Mouse (Mus musculus): ENCODE results near the gene Olfr198.
"Not testable (repeated sequence)": the region's sequence is repeated elsewhere in the genome, so short reads cannot be mapped to it uniquely, and the experiment has no call there.

The Olfr198 gene

DNA sequence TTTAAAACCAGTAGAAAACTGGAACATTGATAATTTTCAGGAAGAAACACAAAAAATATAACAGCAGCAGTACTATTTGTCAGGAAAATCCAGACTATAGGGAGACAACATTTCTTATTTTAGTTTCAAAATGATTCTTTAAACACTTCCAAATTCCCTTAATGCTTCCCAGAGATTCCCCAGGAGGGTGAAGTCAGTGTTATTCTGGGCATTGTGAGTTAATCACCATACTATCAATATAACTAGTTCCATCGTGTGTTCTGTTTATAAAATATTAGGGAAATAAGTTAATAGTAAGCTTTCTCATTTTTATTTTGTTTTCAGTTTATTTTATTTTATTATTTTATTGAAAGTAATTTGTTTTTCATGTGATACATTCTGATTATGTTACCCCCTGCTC lies at the start of gene Olfr198:
TSS of gene Olfr198 (minus strand) at position 101 of the 400 bp plus-strand sequence.
- DNase-seq (ENCODE audit: extremely low read depth, insufficient read length, low spot score): not testable (repeated sequence)

DNA sequence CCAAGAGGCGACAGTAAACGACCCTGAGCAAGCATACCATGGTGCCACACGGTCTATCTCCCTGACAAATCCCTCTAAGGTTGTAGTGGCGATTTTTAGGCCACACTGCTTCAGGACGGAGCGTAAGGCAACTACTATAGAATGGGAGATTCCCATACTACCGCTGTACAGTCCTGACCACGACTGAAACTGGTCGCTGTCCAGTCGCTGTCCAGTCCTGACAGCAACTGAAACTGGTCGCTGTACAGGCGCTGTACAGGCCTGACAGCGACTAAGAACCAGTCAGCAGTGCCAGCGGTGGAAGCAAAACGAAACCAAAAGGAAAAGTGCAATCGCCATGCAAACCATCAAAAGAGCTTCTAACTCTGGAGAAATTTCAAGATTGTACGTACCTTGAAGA lies 46.4 kb upstream of the Olfr198 start:
- no peak for DNase-seq (ENCODE audit: extremely low read depth, insufficient read length, low spot score)

DNA sequence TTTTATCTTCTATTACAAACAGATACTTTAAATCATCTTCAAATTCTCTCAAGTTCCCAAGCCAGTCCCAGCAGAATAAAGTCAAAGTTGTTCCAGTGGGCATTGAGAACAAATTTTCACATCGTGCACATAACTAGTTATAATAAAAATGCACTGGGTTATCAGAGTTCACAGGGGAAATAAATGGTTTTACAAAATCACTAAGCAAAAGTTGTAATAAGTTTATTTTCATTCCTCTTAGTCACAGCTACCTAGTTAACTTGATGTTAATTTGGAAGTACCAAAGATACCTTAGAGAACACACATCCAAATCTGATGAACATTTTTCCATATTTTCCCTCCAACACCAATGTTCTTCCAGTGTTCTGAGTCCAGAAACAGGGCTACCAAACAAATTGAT lies 16.3 kb upstream of the Olfr198 start, which contains the start of gene Olfr199:
TSS of gene Olfr199 (minus strand) at position 101 of the 400 bp plus-strand sequence.
- DNase-seq (ENCODE audit: extremely low read depth, insufficient read length, low spot score): not testable (repeated sequence)

DNA sequence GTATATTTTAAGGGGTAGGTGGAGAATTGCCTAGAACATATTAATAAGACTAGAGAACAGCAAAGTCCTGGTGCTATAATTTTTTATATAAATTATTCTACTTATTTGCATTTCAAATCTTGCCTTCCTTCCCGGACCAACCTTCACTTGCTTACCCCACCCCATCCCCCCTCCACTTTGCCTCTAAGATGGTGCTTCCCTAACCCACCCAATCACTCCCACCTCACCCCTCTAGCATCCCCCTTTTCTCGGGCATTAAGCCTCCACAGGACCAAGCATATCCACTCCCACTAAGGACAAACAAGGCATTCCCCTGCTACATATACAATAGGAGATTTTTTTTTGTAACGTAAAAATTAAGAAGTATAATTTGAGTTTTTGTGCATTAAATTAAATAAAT lies 14.5 kb upstream of the Olfr198 start:
- DNase-seq (ENCODE audit: extremely low read depth, insufficient read length, low spot score): not testable (repeated sequence)

DNA sequence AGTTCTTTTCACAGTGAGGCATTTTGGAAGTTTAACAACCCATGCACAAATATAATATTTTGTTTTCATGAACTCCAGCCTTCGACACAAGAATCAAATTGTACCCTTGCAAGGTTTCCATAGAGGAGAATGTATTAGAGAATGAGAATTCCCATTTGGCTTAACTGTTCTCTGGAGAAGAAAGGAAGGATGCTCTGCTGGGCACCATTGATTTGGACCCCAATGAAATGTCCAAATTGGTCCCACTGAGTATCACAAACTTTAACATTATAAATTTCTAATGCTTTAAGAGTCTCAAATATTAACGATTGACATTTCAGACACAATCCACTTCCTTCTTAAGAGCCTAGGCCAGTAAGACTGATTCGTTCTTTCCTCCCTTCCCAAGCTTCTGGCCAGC lies 33.0 kb downstream of the Olfr198 start, which contains the start of gene Olfr196:
TSS of gene Olfr196 (minus strand) at position 101 of the 400 bp plus-strand sequence.
- DNase-seq (ENCODE audit: extremely low read depth, insufficient read length, low spot score): no peak

DNA sequence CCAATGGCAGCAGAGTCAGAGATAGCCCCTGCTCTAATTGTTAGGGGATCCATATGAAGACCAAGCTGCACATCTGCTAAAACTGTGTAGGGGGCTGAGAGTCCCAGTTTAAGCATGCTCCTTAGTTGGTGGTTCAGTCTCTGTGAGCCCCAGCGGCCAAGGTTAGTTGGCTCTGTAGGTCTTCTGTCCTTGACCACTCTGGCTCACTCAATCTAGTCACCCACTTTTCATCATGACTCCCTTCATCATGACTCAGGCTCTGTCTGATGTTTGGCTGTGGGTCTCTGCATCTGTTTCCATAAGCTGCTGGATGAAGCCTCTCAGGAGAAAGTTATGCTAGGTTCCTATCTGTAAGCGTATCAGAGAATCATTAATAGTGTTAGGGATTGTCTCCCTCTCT lies 51.3 kb downstream of the Olfr198 start:
- DNase-seq (ENCODE audit: extremely low read depth, insufficient read length, low spot score): no peak
